Mouse (Mus musculus) heart, postnatal 0 days (tissue): ENCODE results near the gene Nfib.

Experiments used
- CTCF ChIP-seq: IDR thresholded peaks from 2 replicates; pipeline ENCODE4 v1.5.1; 2016; ENCODE audit warnings: antibody characterized with exemption, control low read depth, low read depth
- EP300 ChIP-seq: IDR thresholded peaks from 2 replicates; pipeline ENCODE4 v1.6.1; 2016; ENCODE audit warnings: antibody characterized with exemption, low read depth

DNA sequence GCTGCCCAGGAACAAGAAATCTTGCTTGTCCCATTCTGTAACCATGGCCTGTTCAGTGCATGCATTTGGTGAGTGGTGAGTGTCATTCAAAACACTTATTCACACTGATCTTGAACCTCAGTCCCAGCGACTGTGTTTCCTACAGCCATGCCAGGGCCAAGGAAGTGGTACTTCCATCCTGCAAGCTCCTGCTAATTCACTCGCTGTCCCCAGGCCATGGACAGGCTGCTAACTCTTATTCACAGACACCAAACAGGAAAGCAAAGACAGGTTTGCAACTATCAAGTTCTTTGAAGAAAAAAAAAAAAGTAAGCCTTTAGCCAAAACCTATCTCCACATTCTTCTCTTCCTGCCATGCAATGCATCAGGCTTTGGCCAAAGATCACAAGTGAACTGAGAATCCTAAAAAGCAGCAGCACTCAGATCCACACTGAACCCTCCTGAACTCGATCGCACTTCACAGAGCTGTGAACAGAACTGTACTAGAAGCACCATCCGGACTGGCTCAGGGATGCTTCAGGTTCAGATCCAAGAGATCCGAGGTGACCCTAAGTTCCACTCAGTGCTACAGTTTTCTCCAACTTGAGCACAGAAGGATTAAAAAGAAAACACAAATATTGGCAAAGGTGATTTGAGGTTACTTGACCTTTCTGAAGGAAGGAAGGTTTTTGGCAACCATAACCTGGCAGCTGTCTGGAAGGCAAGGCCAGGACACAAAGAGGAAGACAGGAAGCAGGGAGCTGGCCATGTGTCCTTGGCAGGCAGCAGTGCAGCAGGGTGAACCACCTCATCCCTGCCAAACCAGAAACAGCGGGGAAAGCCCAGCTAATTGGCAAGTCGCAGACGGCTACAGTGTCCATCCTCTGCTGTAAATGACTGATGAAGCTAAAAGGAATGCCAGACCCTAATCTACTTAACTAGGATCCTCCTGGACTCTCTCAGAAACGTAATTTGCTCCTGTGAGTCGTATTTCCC, 305.9 kb downstream of the Nfib start:
- TF ChIP-seq CTCF (no peak), EP300 (no peak)
